Mouse (Mus musculus): ENCODE measurements around the gene Iqcn. TPM values are rescaled to one million over a fixed set of nuclear protein-coding genes. Genes with fewer than 3 reads are reported as not detected.
A peak's percentile ranks its signal among the peaks of the same experiment; 100 is the strongest.

The Iqcn gene
- polyA plus RNA-seq, 1 experiment = not detected

DNA sequence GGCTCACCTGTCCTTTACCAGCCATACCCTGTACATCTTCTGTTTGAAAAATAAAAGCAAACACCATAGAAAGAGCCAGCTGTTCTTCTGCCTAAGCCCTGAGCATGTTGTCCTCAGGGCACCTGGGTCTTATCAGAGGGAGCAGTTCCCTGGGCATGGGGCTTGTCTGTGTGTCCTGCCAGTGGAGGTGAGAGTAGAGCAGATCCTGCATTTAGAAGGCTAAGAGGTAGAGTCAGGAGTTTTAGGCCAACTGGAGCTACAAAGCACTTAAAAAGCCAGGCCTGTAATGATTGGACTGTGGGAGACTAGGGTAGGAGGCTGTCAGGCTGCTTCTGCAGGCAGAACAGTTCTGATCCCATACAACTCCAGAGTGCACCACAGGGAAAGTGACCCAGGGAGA, 24.6 kb upstream of the Iqcn start:
- no peak for DNase-seq (ENCODE audit: low spot score)

DNA sequence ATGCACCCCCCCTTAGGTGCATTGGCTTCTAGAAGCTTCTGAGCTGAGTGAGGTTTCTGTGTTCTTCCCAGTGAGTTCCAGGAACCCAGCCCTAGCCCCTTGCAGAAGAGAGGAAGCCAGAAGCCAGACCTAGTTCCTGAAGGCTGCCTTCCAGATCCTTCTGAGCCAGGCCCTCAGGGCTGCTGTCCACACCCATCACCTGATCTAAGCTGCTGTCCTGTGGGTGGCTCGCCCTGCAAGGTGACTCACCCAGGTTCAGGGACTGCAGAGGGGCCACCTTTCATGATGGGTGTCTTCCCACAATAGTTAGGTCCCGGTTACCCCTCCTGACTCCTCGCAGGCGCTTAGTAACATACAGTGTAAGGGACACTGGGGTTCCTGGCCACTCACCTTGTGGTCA, 23.9 kb upstream of the Iqcn start:
- no peak for DNase-seq (ENCODE audit: low spot score)

- DNase-seq (ENCODE audit: low spot score) = no peak
These were observed 23.2 kb upstream of the Iqcn start for GRCm38 (mm10) chr8:70680039-70680438.

GRCm38 (mm10) chr8:70681410-70681809, 21.8 kb upstream of the Iqcn start:
- DNase-seq (ENCODE audit: low spot score) = no peak

GRCm38 (mm10) chr8:70682193-70682592, 21.1 kb upstream of the Iqcn start:
- DNase-seq (ENCODE audit: low spot score) = peak; percentile 63

DNA sequence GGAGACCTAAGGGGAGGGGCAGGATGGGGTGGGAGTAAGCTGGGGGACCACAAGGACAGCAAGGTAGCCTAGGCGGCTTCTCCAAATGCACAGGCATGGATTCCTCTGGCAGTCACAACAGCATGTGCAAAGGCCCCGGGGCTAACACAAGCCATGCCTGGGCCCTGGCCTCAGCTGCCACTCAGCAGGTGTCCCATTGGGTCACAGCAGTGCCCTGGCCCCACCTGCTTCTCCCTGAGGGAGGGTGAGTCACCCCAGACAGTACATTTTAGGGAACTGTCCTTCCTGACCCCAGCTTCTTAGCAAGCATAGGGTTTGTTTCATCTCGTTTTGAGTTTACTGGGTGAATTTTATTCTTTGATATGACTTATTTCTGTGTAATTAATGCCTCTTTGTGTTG, 20.6 kb upstream of the Iqcn start:
- no peak for DNase-seq (ENCODE audit: low spot score)

GRCm38 (mm10) chr8:70684291-70684690, 19.0 kb upstream of the Iqcn start:
- DNase-seq (ENCODE audit: low spot score) = no peak

- DNase-seq (ENCODE audit: low spot score) = no peak
These were observed 15.7 kb upstream of the Iqcn start for GRCm38 (mm10) chr8:70687576-70687975.

DNA sequence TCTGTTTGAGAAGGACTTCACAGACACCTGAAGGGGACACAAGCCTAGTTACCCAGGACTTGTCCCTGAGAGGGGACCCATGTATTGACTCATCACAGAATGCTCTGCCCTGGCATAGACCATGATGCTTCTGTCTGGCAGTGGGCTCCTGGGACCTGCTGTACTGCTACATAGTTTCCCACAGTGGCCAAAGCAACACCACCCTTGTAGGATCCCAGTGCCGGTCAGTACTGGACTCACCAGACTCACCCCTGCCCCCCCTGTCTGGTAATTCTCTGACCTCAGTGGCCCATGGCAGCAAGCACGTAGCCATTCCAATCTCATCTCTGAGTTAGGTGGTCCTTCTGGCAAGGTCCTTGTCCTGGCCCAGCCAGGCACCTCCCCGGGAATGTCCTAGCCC, 15.1 kb upstream of the Iqcn start:
- DNase-seq (ENCODE audit: low spot score) = no peak

DNA sequence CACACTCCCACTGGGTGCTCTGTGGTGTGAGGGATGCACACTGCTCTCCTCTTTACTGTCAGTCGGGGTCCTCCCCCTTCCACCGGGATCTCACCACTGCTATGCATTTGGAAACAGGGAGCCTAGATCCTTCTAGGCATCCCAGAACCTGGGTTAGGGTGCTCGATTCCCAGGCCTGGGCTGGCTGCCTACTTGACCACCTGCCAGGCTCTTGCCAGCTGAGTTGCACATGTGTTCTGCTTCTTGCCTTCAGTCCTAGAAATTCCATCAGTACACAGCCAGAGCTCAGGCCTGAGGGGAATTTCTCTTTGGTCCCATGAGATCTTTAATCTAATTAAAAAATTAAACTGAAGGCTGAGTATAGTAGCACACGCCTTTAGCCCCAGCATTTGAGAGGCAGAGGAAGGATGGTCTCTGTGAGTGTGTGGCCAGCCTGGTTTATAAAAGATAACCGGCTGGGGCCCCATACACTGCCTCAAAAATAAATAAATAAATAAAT, 13.3 kb upstream of the Iqcn start:
- DNase-seq (ENCODE audit: low spot score) = no peak

- no peak for DNase-seq (ENCODE audit: low spot score)
These were observed 12.0 kb upstream of the Iqcn start for GRCm38 (mm10) chr8:70691230-70691629.

- DNase-seq (ENCODE audit: low spot score) = no peak
These were observed 11.5 kb upstream of the Iqcn start for GRCm38 (mm10) chr8:70691727-70692231.

DNA sequence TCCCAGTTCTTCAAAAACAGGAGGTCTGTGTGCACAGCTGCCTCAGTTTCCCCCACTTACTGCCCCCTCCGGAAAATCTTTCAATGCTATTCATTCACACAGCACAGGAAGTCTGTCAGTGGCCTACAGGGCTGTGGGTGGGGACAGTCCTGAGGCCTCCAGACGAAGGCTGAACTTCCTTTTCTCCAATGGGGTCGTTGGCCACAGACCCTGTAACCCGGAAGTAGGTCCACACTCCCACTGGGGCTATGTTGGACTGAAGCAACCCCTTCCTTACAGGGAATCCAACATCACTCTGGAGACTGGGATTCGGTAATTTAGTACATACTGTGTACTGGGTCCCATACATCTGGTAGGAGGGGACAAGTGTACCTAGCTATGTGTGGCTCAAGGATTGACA, 9.6 kb upstream of the Iqcn start:
- no peak for DNase-seq (ENCODE audit: low spot score)

GRCm38 (mm10) chr8:70695318-70696018, 7.8 kb upstream of the Iqcn start:
- DNase-seq (ENCODE audit: low spot score) = peak; percentile 60

- peak; percentile 53 for DNase-seq (ENCODE audit: low spot score)
These were observed 7.0 kb upstream of the Iqcn start for GRCm38 (mm10) chr8:70696019-70696885.

DNA sequence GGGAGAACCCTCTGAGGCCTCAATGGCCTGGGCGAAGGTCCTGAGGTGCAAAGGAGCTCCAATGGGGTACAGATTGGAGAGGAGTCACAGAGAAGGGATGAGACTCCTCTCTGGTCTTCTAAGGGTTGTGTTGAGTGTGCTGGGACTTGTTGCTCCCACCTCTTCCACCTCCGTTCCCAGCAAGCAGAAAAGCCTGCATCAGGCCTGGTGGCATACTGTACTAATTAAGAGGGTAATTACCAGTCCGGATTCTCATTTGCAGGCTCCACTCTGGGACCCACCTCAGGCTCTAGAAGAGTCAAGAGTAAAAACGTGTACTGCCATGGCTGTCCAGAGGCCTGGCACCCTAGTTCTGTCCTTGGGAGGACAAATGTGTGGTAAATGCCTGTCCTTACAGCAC, 6.3 kb upstream of the Iqcn start:
- no peak for DNase-seq (ENCODE audit: low spot score)

DNA sequence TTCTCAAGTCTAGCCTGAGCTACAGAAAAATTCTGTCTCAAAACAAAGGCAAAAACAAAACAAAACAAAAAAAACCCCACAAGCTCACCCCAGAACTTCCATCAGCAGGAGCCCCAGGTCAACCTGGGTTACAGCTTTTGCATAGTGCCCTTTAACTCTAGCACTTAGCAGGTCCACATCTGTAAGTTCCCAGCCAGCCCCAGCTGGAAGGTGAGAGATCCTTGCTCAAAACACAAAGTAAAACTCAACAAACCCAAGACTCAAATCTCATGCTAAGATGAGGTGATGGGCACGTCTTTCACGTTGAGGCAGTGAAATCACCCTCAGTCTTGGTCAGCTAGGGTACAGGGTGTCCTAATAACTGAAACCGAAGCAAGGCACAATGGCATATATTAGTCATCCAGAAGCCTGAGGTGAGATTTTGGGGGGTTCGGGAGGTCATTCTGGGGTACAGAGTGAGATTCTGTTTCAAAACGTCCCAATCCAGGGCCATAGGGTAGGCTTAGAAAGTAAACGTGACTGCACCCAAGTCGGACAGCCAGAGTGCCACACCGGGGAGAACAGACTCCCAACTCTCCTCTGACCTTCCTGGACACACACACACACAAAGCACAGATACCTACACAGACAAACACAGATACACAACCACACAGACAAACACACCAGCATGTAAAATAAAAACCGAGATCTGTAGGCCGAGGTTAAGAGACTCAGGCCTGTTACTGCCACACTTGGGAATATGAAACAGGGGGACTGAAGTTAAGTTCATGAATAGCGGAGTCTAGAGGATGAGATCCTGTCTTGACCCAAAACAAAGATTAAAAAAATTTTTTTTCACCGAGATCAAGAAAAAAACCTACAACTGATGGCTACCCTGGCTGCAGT, 5.6 kb upstream of the Iqcn start:
- no peak for DNase-seq (ENCODE audit: low spot score)

DNA sequence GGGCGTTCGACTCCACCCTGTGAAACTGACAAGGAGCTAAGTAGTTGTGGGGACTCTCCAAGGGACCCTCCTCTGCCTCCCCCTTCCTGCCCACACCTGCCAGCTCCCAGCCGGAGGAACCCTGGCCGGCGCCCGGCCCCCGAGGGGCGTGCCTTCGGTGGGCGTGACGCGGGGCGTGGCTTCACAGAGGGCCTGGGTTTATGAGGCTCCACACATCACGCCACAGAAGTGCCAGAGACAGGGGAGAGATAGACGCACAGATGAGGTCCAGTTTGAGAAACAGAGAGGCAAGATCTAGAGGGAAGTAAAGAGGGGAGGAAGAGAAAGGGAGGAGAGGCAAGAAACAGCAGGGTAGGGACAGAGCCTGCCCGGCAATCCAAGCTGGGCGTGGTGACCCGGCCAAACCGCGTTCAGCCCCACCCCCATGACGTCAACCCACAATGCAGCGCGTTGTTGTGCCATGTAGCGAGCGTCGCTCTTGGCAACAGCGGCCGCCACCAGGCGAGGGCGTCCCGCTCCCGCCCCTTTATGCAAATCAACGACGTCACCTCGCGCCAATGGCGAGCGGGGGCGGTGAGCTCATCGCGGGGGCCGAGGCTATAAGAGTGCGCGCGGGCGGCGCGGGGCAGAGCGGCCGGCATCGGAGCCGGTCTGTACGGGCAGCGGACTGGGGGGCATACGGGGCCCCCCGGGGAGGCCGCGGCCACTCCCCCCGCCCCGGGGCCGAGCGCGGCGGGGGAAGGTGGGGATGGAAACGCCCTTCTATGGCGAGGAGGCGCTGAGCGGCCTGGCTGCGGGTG, 4.7 kb upstream of the Iqcn start, which contains the start of gene Jund:
Jund (plus strand) TSS at position 640 of the 800 bp plus-strand sequence.
- peak; percentile 100 for DNase-seq (ENCODE audit: low spot score)

- DNase-seq (ENCODE audit: low spot score) = peak; percentile 75
These were observed 4.0 kb upstream of the Iqcn start for GRCm38 (mm10) chr8:70699116-70699833.
